Mouse (Mus musculus): ENCODE measurements around the gene Prdm16. TPM values are rescaled to one million over a fixed set of nuclear protein-coding genes. Genes with fewer than 3 reads are reported as not detected.

Gene Prdm16
- 1.5 TPM for polyA plus RNA-seq (2014; fragmentation: Illumina TruSeq; extraction: RNeasy Lipid Tissue Mini Kit (QIAGEN cat#74804))

DNA sequence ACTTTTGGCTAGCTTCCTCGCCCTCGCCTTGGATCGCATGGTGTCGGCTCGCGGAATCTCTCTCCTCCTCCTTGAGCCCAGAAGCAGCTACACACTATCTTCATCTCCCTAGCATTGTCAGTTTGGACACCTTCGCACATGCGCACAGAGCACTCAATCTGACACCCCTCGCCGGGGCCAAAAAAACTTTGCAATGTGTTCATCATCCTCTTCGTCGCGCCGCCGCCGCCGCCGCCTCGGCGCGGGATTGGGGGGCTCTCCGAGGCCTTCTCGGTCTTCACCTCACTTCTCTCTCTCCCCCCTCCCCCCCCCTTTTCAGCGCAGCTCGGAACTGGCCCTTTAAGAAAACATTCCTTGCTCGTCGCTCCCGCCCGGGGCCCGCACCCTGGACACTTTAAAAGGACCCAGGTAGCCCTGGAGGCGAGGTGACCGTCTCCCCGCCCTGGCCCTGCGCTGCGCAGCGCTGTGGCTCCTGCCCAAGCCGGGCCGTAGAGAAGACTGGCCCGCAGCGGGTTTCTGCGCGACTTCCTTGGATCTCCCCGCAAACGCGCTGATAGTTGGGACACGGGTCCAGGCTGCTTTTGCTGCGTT lies at the start of gene Prdm16:
Gene Prdm16, minus strand, starts transcription at position 153 of the 591 bp plus-strand sequence.

DNA sequence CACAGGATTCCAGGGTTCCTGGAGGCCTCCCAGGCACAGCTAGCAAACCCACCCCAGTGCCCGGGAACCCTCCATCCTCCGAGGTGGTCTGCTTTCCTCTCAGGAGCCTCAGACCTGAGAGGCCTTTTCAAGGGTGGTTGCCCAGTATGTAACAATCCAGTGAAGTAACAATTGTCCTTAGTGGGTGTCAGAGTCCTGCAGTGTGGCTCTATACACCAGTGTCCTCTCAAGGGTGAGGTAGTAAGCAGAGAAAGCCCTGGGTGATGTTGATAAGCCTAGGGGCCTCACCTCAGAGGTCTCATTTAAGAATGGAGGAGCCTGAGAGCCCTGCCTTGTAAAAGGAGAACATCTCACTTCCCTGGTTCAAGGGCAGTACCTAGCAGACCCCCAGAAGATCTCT lies 31.1 kb upstream of the Prdm16 start, which contains the start of gene Actrt2:
Gene Actrt2, minus strand, starts transcription at position 101 of the 400 bp plus-strand sequence.

DNA sequence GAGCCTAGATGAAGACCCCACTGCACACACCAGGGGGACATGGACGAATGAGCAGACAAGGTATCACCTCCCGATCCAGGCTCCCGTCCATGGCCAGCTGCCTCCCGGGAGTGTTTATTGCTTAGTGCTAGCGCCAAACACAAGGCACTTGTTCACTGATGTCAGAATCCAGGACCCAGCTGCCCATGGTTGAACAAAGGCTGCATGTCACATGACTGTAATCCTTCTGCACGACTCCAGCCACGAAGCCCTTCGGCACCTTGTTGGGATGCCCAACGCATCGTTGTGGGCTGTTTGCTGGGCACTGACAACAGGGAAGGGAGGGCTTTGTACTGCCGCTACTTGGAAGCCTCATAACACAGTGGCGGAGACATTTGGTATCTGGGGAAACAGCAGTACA lies 300.9 kb downstream of the Prdm16 start, which contains the start of gene B230104I21Rik:
Gene B230104I21Rik, plus strand, starts transcription at position 367 of the 400 bp plus-strand sequence.

DNA sequence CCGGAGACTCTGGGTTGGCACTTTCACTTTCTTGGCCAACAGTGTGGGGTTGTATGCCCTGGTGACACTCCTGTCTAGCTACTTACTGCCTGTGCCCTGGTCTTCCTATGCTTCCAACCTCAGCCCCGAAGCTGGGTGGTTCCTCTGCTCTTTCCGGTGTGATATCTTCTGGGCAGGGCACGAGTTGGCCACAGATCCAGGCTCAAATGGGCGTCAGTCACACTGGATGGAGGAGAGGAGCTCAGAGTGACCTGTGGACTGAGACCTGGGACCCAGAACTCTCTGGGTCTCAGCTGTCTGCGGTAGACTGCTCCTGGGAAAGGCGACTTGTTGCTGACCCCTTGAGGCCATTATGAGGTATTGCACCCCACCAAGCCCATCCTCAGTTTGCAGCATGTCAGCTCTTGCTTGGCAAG lies 335.2 kb downstream of the Prdm16 start, which contains the start of gene Arhgef16:
Gene Arhgef16, minus strand, starts transcription at position 211 of the 416 bp plus-strand sequence.

Other genes starting within 250 kb of the Prdm16 start
- gene Actrt2, start 31.0 kb upstream of the Prdm16 start, polyA plus RNA-seq (2014; fragmentation: Illumina TruSeq; extraction: RNeasy Lipid Tissue Mini Kit (QIAGEN cat#74804)): not detected
- gene Ttc34, start 200.6 kb upstream of the Prdm16 start, polyA plus RNA-seq (2014; fragmentation: Illumina TruSeq; extraction: RNeasy Lipid Tissue Mini Kit (QIAGEN cat#74804)): not detected
- gene Mmel1, start 232.7 kb upstream of the Prdm16 start, polyA plus RNA-seq (2014; fragmentation: Illumina TruSeq; extraction: RNeasy Lipid Tissue Mini Kit (QIAGEN cat#74804)): 0.17 TPM